Mouse (Mus musculus) lung, postnatal 0 days (tissue): ENCODE data around the gene Wipi1.

Experiments used
- CTCF ChIP-seq: IDR thresholded peaks from 2 replicates; pipeline ENCODE4 v1.5.1; 2016; ENCODE audit warnings: antibody characterized with exemption, mild to moderate bottlenecking
- EP300 ChIP-seq: IDR thresholded peaks from 2 replicates; pipeline ENCODE4 v1.6.1; 2016; ENCODE audit warnings: antibody characterized with exemption, mild to moderate bottlenecking, control low read depth

- TF ChIP-seq CTCF = peak; percentile 99
- TF ChIP-seq EP300 = no peak
Observed at GRCm38 (mm10) chr11:109584843-109585713, 26.7 kb downstream of the Wipi1 start.
